Mouse (Mus musculus): ENCODE results near the gene Was. TPM values are rescaled to one million over a fixed set of nuclear protein-coding genes. Genes with fewer than 3 reads are reported as not detected.
"Not testable (repeated sequence)": the region's sequence is repeated elsewhere in the genome, so short reads cannot be mapped to it uniquely, and the experiment has no call there.

Gene Was
- polyA plus RNA-seq, 1 experiment = 5.3 TPM

GRCm38 (mm10) chrX:8084771-8085259 is 5.5 kb downstream of the Was start:
- no peak for DNase-seq (ENCODE audit: low read depth, low spot score)

DNA sequence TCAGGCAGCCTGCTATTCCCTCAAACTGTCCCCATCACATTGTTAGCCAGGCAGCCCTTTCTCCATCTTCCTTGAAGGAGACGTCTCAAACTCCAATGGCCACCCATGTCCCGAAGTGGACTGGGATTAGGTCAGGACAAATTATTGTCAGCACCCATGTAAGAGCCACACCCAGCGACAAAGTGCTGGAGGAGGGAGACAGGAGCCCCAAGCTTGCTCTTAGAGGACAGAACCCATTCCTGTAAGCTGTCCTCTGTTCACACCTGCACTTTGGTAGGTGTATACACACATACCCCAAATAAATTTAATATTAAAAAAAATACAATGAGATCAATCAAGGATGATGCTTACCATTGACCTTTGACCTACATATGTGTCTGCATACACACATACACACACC is 15.2 kb downstream of the Was start:
- no peak for DNase-seq (ENCODE audit: low read depth, low spot score)
- 16% methylated on average over 3 of the region's 3 CpGs for WGBS

More at GRCm38 (mm10) chrX:8084771-8085259, 5.5 kb downstream of the Was start:
- 69% methylated on average over 6 of the region's 6 CpGs for WGBS

- 22% methylated on average over 46 of the region's 46 CpGs for WGBS
Measured at GRCm38 (mm10) chrX:8074430-8075014, 15.8 kb downstream of the Was start, which contains the start of gene Suv39h1. Suv39h1 (minus strand) TSS chrX:8074760.

GRCm38 (mm10) chrX:8073881-8074429 is 16.3 kb downstream of the Was start:
- WGBS = 30% methylated on average over 62 of the region's 64 CpGs
- no peak for DNase-seq (ENCODE audit: low read depth, low spot score)

More at GRCm38 (mm10) chrX:8074430-8075014, 15.8 kb downstream of the Was start, which contains the start of gene Suv39h1:
- DNase-seq (ENCODE audit: low read depth, low spot score) = peak; percentile 70

- no peak for DNase-seq (ENCODE audit: low read depth, low spot score)
- WGBS = 86% methylated on average over 1 of the region's 1 CpGs
Measured at GRCm38 (mm10) chrX:8069166-8069565, 21.1 kb downstream of the Was start.

DNA sequence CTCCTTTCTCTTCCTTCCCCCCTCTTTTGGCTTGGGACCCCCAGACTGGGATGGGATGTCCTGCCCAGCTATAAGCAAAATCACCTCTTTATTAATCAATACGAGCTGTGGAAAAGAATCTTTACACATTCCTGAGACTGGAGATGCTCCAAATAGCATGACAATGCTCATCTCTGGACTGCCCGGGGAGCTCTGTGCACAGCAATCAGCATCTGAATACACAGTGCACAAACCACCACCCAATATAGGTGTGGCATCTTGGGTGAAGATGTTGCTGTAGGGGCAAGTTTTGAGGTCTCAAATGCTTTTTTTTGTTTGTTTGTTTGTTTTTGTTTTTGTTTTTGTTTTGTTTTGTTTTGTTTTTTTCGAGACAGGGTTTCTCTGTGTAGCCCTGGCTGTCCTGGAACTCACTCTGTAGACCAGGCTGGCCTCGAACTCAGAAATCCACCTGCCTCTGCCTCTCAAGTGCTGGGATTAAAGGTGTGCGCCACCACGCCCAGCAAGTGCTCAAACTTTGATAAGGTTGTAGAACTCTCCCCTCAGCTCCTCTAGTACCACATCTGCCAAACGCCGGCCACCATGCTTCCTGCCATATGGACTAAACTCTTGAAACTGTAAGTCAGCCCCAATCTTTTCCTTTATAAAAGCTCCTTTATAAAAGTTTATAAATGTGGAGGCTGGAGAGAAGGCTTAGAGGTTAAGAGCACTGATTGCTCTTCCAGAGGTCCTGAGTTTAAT is 39.1 kb downstream of the Was start:
- not testable (repeated sequence) for DNase-seq (ENCODE audit: low read depth, low spot score)
- 78% methylated on average over 8 of the region's 8 CpGs for WGBS

DNA sequence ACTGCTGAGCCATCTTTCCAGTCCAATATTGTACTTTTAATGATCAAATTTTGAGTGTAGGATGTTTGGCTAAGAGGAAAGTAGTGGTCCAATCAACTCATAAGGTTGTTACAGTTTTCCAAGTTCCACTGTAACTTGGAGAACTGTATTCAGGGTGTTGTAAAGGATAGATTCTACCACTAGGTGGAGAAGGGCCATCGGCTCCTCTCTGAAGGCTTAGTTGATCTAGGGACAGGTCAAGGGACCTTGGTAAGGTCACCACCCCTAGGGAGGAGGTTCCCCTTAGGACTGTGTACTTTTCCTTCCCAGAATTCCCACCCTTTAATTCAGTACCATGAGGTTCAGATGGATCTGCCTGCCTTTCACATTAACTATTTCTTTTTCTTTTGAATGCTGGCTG is 57.3 kb downstream of the Was start:
- DNase-seq (ENCODE audit: low read depth, low spot score) = no peak
- WGBS = 50% methylated on average over 1 of the region's 1 CpGs

Other genes starting within 250 kb of the Was start
- gene Otud5, start 249.1 kb downstream of the Was start, polyA plus RNA-seq (2012; rRNA removed) = 31.4 and 35.7 TPM in 2 replicates
- gene Pim2, start 212.2 kb downstream of the Was start, polyA plus RNA-seq (2012; rRNA removed) = 13.4 and 13.8 TPM in 2 replicates
- 118 and 125 TPM in 2 replicates for gene Slc35a2, start 206.5 kb downstream of the Was start, polyA plus RNA-seq (2012; rRNA removed)
- 38.8 and 48.6 TPM in 2 replicates for gene Pqbp1, start 191.2 kb downstream of the Was start, polyA plus RNA-seq (2012; rRNA removed)
- gene Timm17b, start 191.1 kb downstream of the Was start, polyA plus RNA-seq (2012; rRNA removed) = 38.0 and 40.1 TPM in 2 replicates
- gene Gm10491, start 182.7 kb downstream of the Was start, polyA plus RNA-seq (2012; rRNA removed) = not detected in 2 replicates
- not detected in 2 replicates for gene Gm10490, start 181.0 kb downstream of the Was start, polyA plus RNA-seq (2012; rRNA removed)
- gene Pcsk1n, start 170.7 kb downstream of the Was start, polyA plus RNA-seq (2012; rRNA removed) = 4.3 and 6.0 TPM in 2 replicates
- not detected in 2 replicates for gene Eras, start 161.9 kb downstream of the Was start, polyA plus RNA-seq (2012; rRNA removed)
- gene Hdac6, start 142.6 kb downstream of the Was start, polyA plus RNA-seq (2012; rRNA removed) = 10.8 and 12.5 TPM in 2 replicates
- gene Gata1, start 112.4 kb downstream of the Was start, polyA plus RNA-seq (2012; rRNA removed) = 0.05 and 0.14 TPM in 2 replicates
- 65.2 and 101 TPM in 2 replicates for gene Glod5, start 72.0 kb downstream of the Was start, polyA plus RNA-seq (2012; rRNA removed)
- 19.4 and 22.3 TPM in 2 replicates for gene Suv39h1, start 15.7 kb downstream of the Was start, polyA plus RNA-seq (2012; rRNA removed)
- 38.4 and 74.3 TPM in 2 replicates for gene Wdr13, start 42.4 kb upstream of the Was start, polyA plus RNA-seq (2012; rRNA removed)
- gene Rbm3, start 55.4 kb upstream of the Was start, polyA plus RNA-seq (2012; rRNA removed) = 76.6 and 101 TPM in 2 replicates
- gene Tbc1d25, start 85.7 kb upstream of the Was start, polyA plus RNA-seq (2012; rRNA removed) = 10.8 and 11.8 TPM in 2 replicates
- gene Ebp, start 103.0 kb upstream of the Was start, polyA plus RNA-seq (2012; rRNA removed) = 138 and 140 TPM in 2 replicates
- gene Porcn, start 116.0 kb upstream of the Was start, polyA plus RNA-seq (2012; rRNA removed) = 6.0 and 6.3 TPM in 2 replicates
- gene Ftsj1, start 161.9 kb upstream of the Was start, polyA plus RNA-seq (2012; rRNA removed) = 24.2 and 26.4 TPM in 2 replicates
- gene Slc38a5, start 180.6 kb upstream of the Was start, polyA plus RNA-seq (2012; rRNA removed) = 0.38 and 0.52 TPM in 2 replicates
- gene Ssxb10, start 236.9 kb upstream of the Was start, polyA plus RNA-seq (2012; rRNA removed) = not detected in 2 replicates

All from large intestine, adult 2 months (tissue).